Mouse (Mus musculus) gastrocnemius, postnatal 25 days (tissue): ENCODE results near the gene Pklr. TPM values are rescaled to one million over a fixed set of nuclear protein-coding genes. Genes with fewer than 3 reads are reported as not detected.

Source experiments
- total RNA-seq, 2 experiments: library from RNA; stranded (reverse); gene quantifications; 1 replicate in 1 of 2; 2 replicates in 1 of 2; pipeline ENCODE4 v1.2.3; 2021

The Pklr gene
- total RNA-seq, 2 experiments from 2014 or later: not detected

Other genes with a start within 250 kb of the Pklr start
- 1 to 10 TPM; 6.6 to 9.8 TPM for gene Msto1, start 222.1 kb upstream of the Pklr start, total RNA-seq
- gene Ash1l, start 185.5 kb upstream of the Pklr start, total RNA-seq: 10 to 100 TPM; 22.9 to 23.9 TPM
- 10 to 100 TPM; 65.7 to 75.2 TPM for gene Dap3, start 185.0 kb upstream of the Pklr start, total RNA-seq
- gene Rusc1, start 42.8 kb upstream of the Pklr start, total RNA-seq: 10 to 100 TPM; 17.7 to 19.6 TPM
- gene Gm43738, start 35.0 kb upstream of the Pklr start, total RNA-seq: not detected
- 10 to 100 TPM; 26.0 to 27.8 TPM for gene Fdps, start 34.2 kb upstream of the Pklr start, total RNA-seq
- gene Hcn3, start 24.1 kb downstream of the Pklr start, total RNA-seq: under 1 TPM in 1 of 2 experiments, not detected in 1; 0.43 TPM
- gene Clk2, start 28.7 kb downstream of the Pklr start, total RNA-seq: 10 to 100 TPM; 16.0 to 16.3 TPM
- 10 to 100 TPM; 33.2 to 38.2 TPM for gene Scamp3, start 41.3 kb downstream of the Pklr start, total RNA-seq
- gene Fam189b, start 47.0 kb downstream of the Pklr start, total RNA-seq: 10 to 100 TPM; 13.4 to 16.4 TPM
- gene Gba, start 66.8 kb downstream of the Pklr start, total RNA-seq: 10 to 100 TPM; 14.6 to 23.6 TPM
- gene Thbs3, start 79.0 kb downstream of the Pklr start, total RNA-seq: 10 to 100 TPM; 11.0 to 11.8 TPM
- gene Mtx1, start 90.9 kb downstream of the Pklr start, total RNA-seq: 10 to 100 TPM; 42.2 to 47.6 TPM
- gene Muc1, start 92.9 kb downstream of the Pklr start, total RNA-seq: under 1 TPM; 0.38 to 0.51 TPM
- gene Krtcap2, start 109.8 kb downstream of the Pklr start, total RNA-seq: 10 to 100 TPM; 66.6 to 78.8 TPM
- gene Trim46, start 110.2 kb downstream of the Pklr start, total RNA-seq: under 1 TPM; 0.28 to 0.38 TPM
- gene Dpm3, start 123.2 kb downstream of the Pklr start, total RNA-seq: 10 to 100 TPM; 24.7 to 28.8 TPM
- 10 to 100 TPM in 1 of 2 experiments, 1 to 10 TPM in 1; 8.2 to 11.4 TPM for gene Slc50a1, start 134.4 kb downstream of the Pklr start, total RNA-seq
- gene Efna1, start 145.0 kb downstream of the Pklr start, total RNA-seq: 10 to 100 TPM; 10.2 to 12.8 TPM
- not detected for gene Efna3, start 186.8 kb downstream of the Pklr start, total RNA-seq
- under 1 TPM in 1 of 2 experiments, not detected in 1; 0.38 TPM for gene Efna4, start 201.9 kb downstream of the Pklr start, total RNA-seq
- gene Adam15, start 213.9 kb downstream of the Pklr start, total RNA-seq: 10 to 100 TPM; 21.9 to 24.6 TPM
- gene Dcst2, start 225.8 kb downstream of the Pklr start, total RNA-seq: not detected
- not detected for gene Dcst1, start 229.1 kb downstream of the Pklr start, total RNA-seq